Mouse (Mus musculus): ENCODE measurements around the gene Sh3d21.

- no peak for TF ChIP-seq USF1 (IDR thresholded peaks at IDR 0.05; ENCODE audit: low read depth)
- TF ChIP-seq CTCF (IDR thresholded peaks at IDR 0.05; ENCODE audit: control insufficient read depth, insufficient read depth, insufficient read length), result peak; percentile 24
- no peak for TF ChIP-seq MYOD1 (IDR thresholded peaks at IDR 0.05; ENCODE audit: control insufficient read depth, insufficient read length, low read depth)
- TF ChIP-seq MAX (IDR thresholded peaks at IDR 0.05), result no peak
- TF ChIP-seq MYOG (IDR thresholded peaks at IDR 0.05; ENCODE audit: control insufficient read depth, extremely low read depth, insufficient read length), result no peak
- TF ChIP-seq FOSL1 (IDR thresholded peaks at IDR 0.05; ENCODE audit: insufficient read depth, low read length, poor library complexity, severe bottlenecking), result no peak
Observed at GRCm38 (mm10) chr4:126113943-126114342, 49.3 kb downstream of the Sh3d21 start.
